Mouse (Mus musculus): Measurements from ENCODE around the gene Jade3.

- TF ChIP-seq CTCF (IDR thresholded peaks at IDR 0.05) = no peak
- TF ChIP-seq EP300 (IDR thresholded peaks at IDR 0.05) = no peak
Observed at GRCm38 (mm10) chrX:20406909-20407308, 18.6 kb upstream of the Jade3 start.

Data from lung, postnatal 0 days (tissue).